Mouse (Mus musculus) cerebellum, postnatal 14 days (tissue): ENCODE data around the gene Ppp1r26.

Source experiments
- DNase-seq, 2 experiments: peaks; one replicate each; pipeline ENCODE4 v3.0.0; 2021; ENCODE audit warnings: mixed read lengths in 2 of 2

The Ppp1r26 gene

GRCm38 (mm10) chr2:28498431-28498830, 51.8 kb downstream of the Ppp1r26 start:
- peak in 1 of 2 experiments; percentile 1 for DNase-seq

GRCm38 (mm10) chr2:28502987-28503386, 56.4 kb downstream of the Ppp1r26 start:
- DNase-seq, result no peak

DNA sequence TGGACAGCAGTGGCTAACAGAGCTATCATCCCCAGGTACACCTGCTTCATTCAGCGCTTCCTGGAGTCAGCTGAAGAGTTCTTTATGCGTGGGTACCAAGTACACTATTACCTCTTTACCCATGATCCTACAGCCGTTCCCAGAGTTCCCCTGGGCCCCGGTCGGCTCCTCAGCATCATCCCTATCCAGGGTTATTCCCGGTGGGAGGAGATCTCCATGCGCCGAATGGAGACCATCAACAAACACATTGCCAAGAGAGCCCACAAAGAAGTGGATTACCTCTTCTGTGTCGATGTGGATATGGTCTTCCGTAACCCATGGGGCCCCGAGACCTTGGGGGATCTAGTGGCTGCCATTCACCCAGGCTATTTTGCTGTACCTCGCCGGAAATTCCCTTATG, 58.1 kb downstream of the Ppp1r26 start:
- no peak for DNase-seq
